Mouse (Mus musculus): ENCODE data around the gene Nup50. TPM values are rescaled to one million over a fixed set of nuclear protein-coding genes. Genes with fewer than 3 reads are reported as not detected.

Gene Nup50
- total RNA-seq (2021) (10 to 100 TPM; 15.5 to 16.6 TPM), polyA plus RNA-seq (2012; rRNA removed) (3.8 and 5.5 TPM in 2 replicates)
- long read RNA-seq, full-length matches to known transcripts, result 15 of 16 reads
- long read RNA-seq, partial matches to known transcripts, result 0 of 16 reads
- long read RNA-seq, other reads (novel, unspliced or antisense), result 1 of 16 reads

DNA sequence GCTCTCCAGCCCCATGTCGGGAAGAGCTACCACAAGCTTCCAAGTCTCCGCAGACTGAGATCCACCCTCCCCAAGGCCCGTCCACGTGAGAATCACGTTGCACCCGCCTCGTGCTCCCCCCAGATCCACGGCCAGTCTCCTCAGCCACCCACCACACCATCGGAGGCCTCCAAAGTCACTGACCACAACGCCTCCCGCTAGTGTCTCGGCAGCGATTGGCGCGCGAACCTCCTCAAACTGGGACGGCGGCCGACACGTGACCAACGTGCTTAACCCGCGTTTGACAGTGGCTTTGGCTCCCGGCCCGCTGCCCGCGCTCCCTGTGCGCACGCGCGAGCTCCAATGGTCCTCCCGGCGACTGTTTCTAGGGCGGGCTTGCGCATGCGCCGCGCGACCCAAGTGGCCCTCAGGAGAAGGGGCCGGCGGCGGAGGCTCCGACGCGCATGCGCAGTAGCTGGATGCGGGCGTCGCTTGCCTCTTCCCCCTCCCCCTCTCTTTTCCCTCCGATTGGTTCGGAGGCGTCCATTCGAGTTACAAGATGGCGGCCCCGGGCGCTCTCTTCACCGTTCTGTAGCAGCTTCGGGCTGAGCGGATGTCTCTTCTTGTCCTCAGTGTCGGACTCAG is at the start of gene Nup50:
Gene Nup50, plus strand, starts transcription at position 528 of the 624 bp plus-strand sequence.
- Histone ChIP-seq H3K4me3 (peak within 1 kb of the TSS; percentile 91), H3K27ac (peak within 1 kb of the TSS; percentile 91), H3K36me3 (ENCODE audit: control insufficient read depth, insufficient read depth, low read length) (peaks cover 11% of the 10 kb centered on the region), H3K9ac (ENCODE audit: low read depth, low read length) (peak within 1 kb of the TSS; percentile 94), H3K79me2 (replicated peaks; ENCODE audit: control insufficient read depth, insufficient read depth, low read length) (peaks cover 2% of the 10 kb centered on the region), H3K27me3 (ENCODE audit: control insufficient read depth, insufficient read depth, low read length) (no peaks in the 10 kb centered on the region), H3K4me1 (ENCODE audit: control insufficient read depth, insufficient read depth, low read length) (peaks cover 7% of the 10 kb centered on the region)
- TF ChIP-seq POLR2A (IDR thresholded peaks at IDR 0.05; ENCODE audit: insufficient read depth, low read depth, low read length) (peak; percentile 72), CTCF (IDR thresholded peaks at IDR 0.05) (no peak), EP300 (IDR thresholded peaks at IDR 0.05; ENCODE audit: insufficient read depth, low read depth, low read length) (0 out of 2 replicates have a peak, but pooled peaks have one; percentile 50)
- DNase-seq, result peak; percentile 100
- intact Hi-C loops (cut with DNase I), result loop anchor here (2.0 to 5.0 kb wide), 3 partner anchors 64 to 251 kb away; partner anchors contain the start of gene Phf21b
- WGBS, result under 1% methylated on average over 59 of the region's 60 CpGs

DNA sequence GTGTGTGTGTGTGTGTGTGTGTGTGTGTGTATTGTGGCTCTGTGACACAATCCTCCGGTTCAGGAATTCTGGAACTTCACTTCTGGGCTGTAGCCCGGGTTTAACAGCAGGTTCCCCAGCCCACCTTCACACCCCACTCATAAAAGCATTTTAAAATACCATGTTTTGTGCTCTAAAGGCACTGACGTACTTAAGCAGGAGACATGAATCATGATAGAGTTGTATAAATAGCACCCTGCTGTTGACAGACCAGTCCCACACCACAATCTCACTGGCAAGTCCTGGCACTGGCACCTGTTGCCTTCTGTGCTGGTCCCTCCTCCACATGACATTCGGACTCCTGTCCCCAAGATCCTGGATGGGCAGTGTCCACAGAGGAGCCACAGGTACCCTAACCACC is 49.3 kb upstream of the Nup50 start:
- no peaks in the 10 kb centered on the region for H3K36me3 ChIP-seq (ENCODE audit: control insufficient read depth, insufficient read depth, low read length)
- H3K9ac ChIP-seq (ENCODE audit: low read depth, low read length), result no peak overlapping the region
- 59% methylated on average over 4 of the region's 4 CpGs for WGBS
- DNase-seq, result no peak
- intact Hi-C loops (cut with DNase I), result no loop called here
- H3K4me3 ChIP-seq, result no peak overlapping the region
- no peaks in the 10 kb centered on the region for H3K79me2 ChIP-seq (replicated peaks; ENCODE audit: control insufficient read depth, insufficient read depth, low read length)
- H3K27me3 ChIP-seq (ENCODE audit: control insufficient read depth, insufficient read depth, low read length), result no peaks in the 10 kb centered on the region
- H3K27ac ChIP-seq, result no peak overlapping the region
- no peaks in the 10 kb centered on the region for H3K4me1 ChIP-seq (ENCODE audit: control insufficient read depth, insufficient read depth, low read length)
- TF ChIP-seq EP300 (IDR thresholded peaks at IDR 0.05; ENCODE audit: insufficient read depth, low read depth, low read length) (no peak), POLR2A (IDR thresholded peaks at IDR 0.05; ENCODE audit: insufficient read depth, low read depth, low read length) (no peak), CTCF (IDR thresholded peaks at IDR 0.05) (no peak)

DNA sequence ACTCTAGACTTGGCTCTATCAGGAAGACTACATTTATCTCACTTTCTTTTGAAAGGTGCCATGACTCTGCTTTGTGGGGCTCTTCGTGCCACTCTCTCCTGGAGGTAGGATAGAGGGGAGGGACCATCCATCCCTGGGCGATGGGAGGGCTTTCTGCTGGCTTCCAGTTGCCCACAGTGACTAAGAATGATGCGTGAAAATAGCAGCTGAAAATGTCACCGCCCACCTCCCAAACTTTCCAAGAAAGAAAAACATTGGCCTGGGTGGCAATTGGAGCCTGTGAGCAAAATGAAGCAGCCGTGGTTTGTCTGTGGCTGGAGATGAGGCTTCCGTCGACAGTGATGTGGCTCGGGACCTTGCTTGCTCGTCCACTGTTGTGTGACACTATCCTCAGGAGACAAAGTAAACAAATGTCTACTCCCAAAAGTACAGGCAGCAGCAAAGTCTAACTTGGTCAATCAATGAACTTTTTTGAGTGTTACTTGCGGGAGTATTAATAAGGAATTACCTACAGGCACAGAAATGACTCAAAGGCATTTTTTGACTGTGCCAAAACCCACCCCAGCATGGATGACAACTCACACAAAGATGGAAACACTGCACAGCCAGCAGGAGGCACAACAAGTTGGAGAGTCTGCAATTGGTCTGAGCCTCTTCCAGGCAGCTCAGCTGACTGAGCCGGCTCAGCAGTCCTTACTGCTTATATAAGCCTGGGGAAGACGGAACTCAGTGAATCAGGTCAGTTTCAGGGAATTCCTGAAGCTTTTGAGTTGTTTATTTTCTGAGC is 46.0 kb upstream of the Nup50 start:
- H3K4me1 ChIP-seq (ENCODE audit: control insufficient read depth, insufficient read depth, low read length), result no peaks in the 10 kb centered on the region
- no peak for TF ChIP-seq CTCF (IDR thresholded peaks at IDR 0.05)
- TF ChIP-seq POLR2A (IDR thresholded peaks at IDR 0.05; ENCODE audit: insufficient read depth, low read depth, low read length), result no peak
- TF ChIP-seq EP300 (IDR thresholded peaks at IDR 0.05; ENCODE audit: insufficient read depth, low read depth, low read length), result no peak
- H3K79me2 ChIP-seq (replicated peaks; ENCODE audit: control insufficient read depth, insufficient read depth, low read length), result no peaks in the 10 kb centered on the region
- no peaks in the 10 kb centered on the region for H3K27me3 ChIP-seq (ENCODE audit: control insufficient read depth, insufficient read depth, low read length)
- intact Hi-C loops (cut with DNase I), result no loop called here
- no peak overlapping the region for H3K9ac ChIP-seq (ENCODE audit: low read depth, low read length)
- H3K4me3 ChIP-seq, result no peak overlapping the region
- H3K36me3 ChIP-seq (ENCODE audit: control insufficient read depth, insufficient read depth, low read length), result no peaks in the 10 kb centered on the region
- 70% methylated on average over 12 of the region's 12 CpGs for WGBS
- no peak overlapping the region for H3K27ac ChIP-seq
- DNase-seq, result no peak

DNA sequence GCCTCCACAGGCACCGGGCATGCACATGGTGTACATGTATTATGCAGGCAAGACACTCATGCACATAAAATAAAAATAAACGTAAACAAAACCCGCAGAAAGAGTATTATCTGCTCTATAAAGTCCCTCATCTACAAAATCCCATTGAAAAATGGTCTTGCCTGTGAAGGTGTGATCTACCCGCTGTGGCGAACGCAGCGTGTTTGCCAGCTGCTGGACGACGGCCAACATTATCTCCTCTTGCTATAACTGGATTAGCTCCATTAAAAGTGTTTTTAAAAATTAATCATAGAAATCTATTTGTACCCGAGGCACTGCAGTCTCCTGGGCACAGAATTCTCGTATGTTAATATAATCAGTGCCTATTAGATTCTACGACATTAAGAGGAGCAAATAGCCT is 35.1 kb upstream of the Nup50 start:
- Histone ChIP-seq H3K79me2 (replicated peaks; ENCODE audit: control insufficient read depth, insufficient read depth, low read length) (no peaks in the 10 kb centered on the region), H3K27ac (no peak overlapping the region), H3K27me3 (ENCODE audit: control insufficient read depth, insufficient read depth, low read length) (no peaks in the 10 kb centered on the region; the same call in 1 of the 2 replicates), H3K4me1 (ENCODE audit: control insufficient read depth, insufficient read depth, low read length) (no peaks in the 10 kb centered on the region), H3K36me3 (ENCODE audit: control insufficient read depth, insufficient read depth, low read length) (no peaks in the 10 kb centered on the region), H3K4me3 (no peak overlapping the region), H3K9ac (ENCODE audit: low read depth, low read length) (no peak overlapping the region)
- intact Hi-C loops (cut with DNase I), result no loop called here
- 61% methylated on average over 12 of the region's 12 CpGs for WGBS
- TF ChIP-seq EP300 (IDR thresholded peaks at IDR 0.05; ENCODE audit: insufficient read depth, low read depth, low read length) (no peak), POLR2A (IDR thresholded peaks at IDR 0.05; ENCODE audit: insufficient read depth, low read depth, low read length) (no peak), CTCF (IDR thresholded peaks at IDR 0.05) (no peak)
- DNase-seq, result no peak

DNA sequence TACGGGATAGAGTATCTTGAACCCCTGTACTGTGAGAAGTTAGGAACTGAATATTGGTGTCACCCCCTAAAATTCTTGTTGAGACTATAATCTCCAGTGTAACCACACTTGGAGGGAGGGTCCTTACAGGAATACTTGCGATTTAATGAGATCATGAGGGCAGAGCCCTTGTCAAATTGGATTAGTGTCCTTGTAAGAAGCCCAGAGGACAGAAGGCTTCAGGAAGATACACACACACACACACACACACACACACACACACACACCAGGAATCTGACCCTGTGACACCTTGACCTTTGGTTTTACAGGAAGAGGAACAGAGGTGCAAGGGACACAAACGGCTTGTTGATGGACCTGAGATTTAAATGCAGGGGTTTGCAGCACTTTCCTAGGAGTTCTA is 32.0 kb upstream of the Nup50 start:
- Histone ChIP-seq H3K4me1 (ENCODE audit: control insufficient read depth, insufficient read depth, low read length) (no peaks in the 10 kb centered on the region), H3K27ac (no peak overlapping the region), H3K9ac (ENCODE audit: low read depth, low read length) (no peak overlapping the region), H3K36me3 (ENCODE audit: control insufficient read depth, insufficient read depth, low read length) (no peaks in the 10 kb centered on the region), H3K79me2 (replicated peaks; ENCODE audit: control insufficient read depth, insufficient read depth, low read length) (no peaks in the 10 kb centered on the region), H3K4me3 (no peak overlapping the region), H3K27me3 (ENCODE audit: control insufficient read depth, insufficient read depth, low read length) (no peaks in the 10 kb centered on the region)
- intact Hi-C loops (cut with DNase I), result loop anchor here (1.0 to 5.0 kb wide), 3 partner anchors 88 to 134 kb away; no protein-coding TSS in a partner anchor
- DNase-seq, result no peak
- WGBS, result 44% methylated on average over 3 of the region's 3 CpGs
- TF ChIP-seq EP300 (IDR thresholded peaks at IDR 0.05; ENCODE audit: insufficient read depth, low read depth, low read length), result no peak
- TF ChIP-seq POLR2A (IDR thresholded peaks at IDR 0.05; ENCODE audit: insufficient read depth, low read depth, low read length), result no peak
- no peak for TF ChIP-seq CTCF (IDR thresholded peaks at IDR 0.05)
